Mouse (Mus musculus) heart, adult 2 months (tissue): ENCODE data around the gene Rpn2. TPM values are rescaled to one million over a fixed set of nuclear protein-coding genes. Genes with fewer than 3 reads are reported as not detected.

Source experiments
- DNase-seq, 2 experiments: peaks; one replicate each; pipeline ENCODE4 v3.0.0; 2021
- H3K27ac ChIP-seq: fragments of 200-600 bp; 2 replicates; pipeline ENCODE4 v1.8.1; 2022
- H3K27me3 ChIP-seq: fragments of 200-500 bp; 2 replicates; pipeline ENCODE4 v1.6.1; 2012; ENCODE audit warnings: mild to moderate bottlenecking, low read length, inconsistent platforms, mixed read lengths; ENCODE audit not compliant: control insufficient read depth, insufficient read depth
- H3K36me3 ChIP-seq: fragments of 200-500 bp; 2 replicates; pipeline ENCODE4 v1.6.1; 2012; ENCODE audit warnings: low read length, inconsistent platforms; ENCODE audit not compliant: control insufficient read depth, insufficient read depth
- H3K4me1 ChIP-seq: fragments of 200-500 bp; 2 replicates; pipeline ENCODE4 v1.6.1; 2011; ENCODE audit warnings: low read length; ENCODE audit not compliant: control insufficient read depth, insufficient read depth
- H3K4me3 ChIP-seq: fragments of 200-600 bp; 2 replicates; pipeline ENCODE4 v1.8.1; 2022
- H3K79me2 ChIP-seq: fragments of 200-500 bp; replicated peaks from 2 replicates; pipeline ENCODE4 v1.6.1; 2012; ENCODE audit warnings: mild to moderate bottlenecking, inconsistent platforms, low read length, moderate library complexity, mixed read lengths; ENCODE audit not compliant: control insufficient read depth, insufficient read depth
- H3K9ac ChIP-seq: fragments of 200-500 bp; 2 replicates; pipeline ENCODE4 v1.6.1; 2012; ENCODE audit warnings: low read depth, mild to moderate bottlenecking, control low read depth, inconsistent platforms, low read length, mixed read lengths
- CTCF ChIP-seq: fragments of 200-600 bp; IDR thresholded peaks from 2 replicates; pipeline ENCODE4 v1.8.1; 2022; ENCODE audit warnings: antibody characterized with exemption, mild to moderate bottlenecking, moderate library complexity
- EP300 ChIP-seq: fragments of 200-500 bp; IDR thresholded peaks from 2 replicates; pipeline ENCODE4 v1.6.1; 2011; ENCODE audit warnings: low read depth, low read length, control low read depth; ENCODE audit not compliant: insufficient read depth
- POLR2A ChIP-seq: fragments of 200-500 bp; IDR thresholded peaks from 2 replicates; pipeline ENCODE4 v1.6.1; 2011; ENCODE audit warnings: mild to moderate bottlenecking, low read depth, low read length, control low read depth; ENCODE audit not compliant: insufficient read depth
- WGBS: fragments of 180-500 bp; shearing (Covaris S2); methylation state at CpG from one replicate; pipeline ENCODE4 v1.1.7; 2018; 5-methylcytosine and 5-hydroxymethylcytosine counted together
- intact Hi-C: fragments of 180-260 bp; cut with DNase I; formaldehyde crosslinking; loops from one replicate; pipeline ENCODE4 v1.15.1; 2025
- polyA plus RNA-seq: library from polyadenylated mRNA; depleted of rRNA; stranded (reverse); fragments of >200 nt; gene quantifications from 2 replicates; pipeline ENCODE4 v1.2.3, GENCODE M21; 2012
- total RNA-seq, 2 experiments: library from RNA; stranded (reverse); gene quantifications; 2 replicates each; pipeline ENCODE4 v1.2.3; 2021

Rpn2 gene
- total and polyA plus RNA-seq, 3 experiments = 95.1 to 102 (median 97.5) TPM

GRCm38 (mm10) chr2:157261930-157262329 lies 16.9 kb upstream of the Rpn2 start:
- Histone ChIP-seq H3K36me3 (no peaks in the 10 kb centered on the region), H3K27me3 (no peaks in the 10 kb centered on the region), H3K4me1 (no peaks in the 10 kb centered on the region), H3K27ac (no peak overlapping the region), H3K4me3 (no peak overlapping the region), H3K79me2 (no peaks in the 10 kb centered on the region), H3K9ac (no peak overlapping the region)
- DNase-seq = no peak
- intact Hi-C loops = no loop called here
- TF ChIP-seq EP300 (no peak), POLR2A (no peak), CTCF (no peak)
- WGBS = 89% methylated on average over 5 of the region's 5 CpGs

- 62% methylated on average over 9 of the region's 9 CpGs for WGBS
These were observed 16.3 kb upstream of the Rpn2 start for GRCm38 (mm10) chr2:157262506-157262905.

GRCm38 (mm10) chr2:157263101-157263500 lies 15.7 kb upstream of the Rpn2 start:
- WGBS = 64% methylated on average over 1 of the region's 1 CpGs
- no peaks in the 10 kb centered on the region for H3K36me3 ChIP-seq
- H3K4me3 ChIP-seq = no peak overlapping the region
- no peak for TF ChIP-seq POLR2A
- TF ChIP-seq CTCF = no peak
- TF ChIP-seq EP300 = no peak
- H3K9ac ChIP-seq = no peak overlapping the region
- no peak overlapping the region for H3K27ac ChIP-seq
- DNase-seq = no peak
- H3K79me2 ChIP-seq = no peaks in the 10 kb centered on the region
- no peaks in the 10 kb centered on the region for H3K4me1 ChIP-seq
- H3K27me3 ChIP-seq = no peaks in the 10 kb centered on the region
- intact Hi-C loops = no loop called here

More at GRCm38 (mm10) chr2:157262506-157262905, 16.3 kb upstream of the Rpn2 start:
- Histone ChIP-seq H3K4me1 (no peaks in the 10 kb centered on the region), H3K9ac (no peak overlapping the region), H3K4me3 (no peak overlapping the region), H3K27ac (no peak overlapping the region), H3K79me2 (no peaks in the 10 kb centered on the region), H3K27me3 (no peaks in the 10 kb centered on the region), H3K36me3 (no peaks in the 10 kb centered on the region)
- TF ChIP-seq EP300 (no peak), POLR2A (no peak), CTCF (no peak)
- DNase-seq = no peak
- intact Hi-C loops = no loop called here

- H3K79me2 ChIP-seq = no peaks in the 10 kb centered on the region
- 35% methylated on average over 6 of the region's 6 CpGs for WGBS
- no peaks in the 10 kb centered on the region for H3K36me3 ChIP-seq
- intact Hi-C loops = no loop called here
- DNase-seq = no peak
- H3K27ac ChIP-seq = no peak overlapping the region
- H3K9ac ChIP-seq = no peak overlapping the region
- no peak overlapping the region for H3K4me3 ChIP-seq
- no peaks in the 10 kb centered on the region for H3K4me1 ChIP-seq
- TF ChIP-seq EP300 = no peak
- TF ChIP-seq CTCF = no peak
- TF ChIP-seq POLR2A = no peak
- H3K27me3 ChIP-seq = no peaks in the 10 kb centered on the region
These were observed 15.0 kb upstream of the Rpn2 start for GRCm38 (mm10) chr2:157263832-157264231.

GRCm38 (mm10) chr2:157279416-157279800 lies 591 bp downstream of the Rpn2 start, which contains the start of gene Mroh8:
Gene Mroh8 (minus strand): TSS chr2:157279549.
- WGBS = 1% methylated on average over 32 of the region's 32 CpGs
- Histone ChIP-seq H3K4me3 (peak within 1 kb of the TSS; percentile 86), H3K27me3 (no peaks in the 10 kb centered on the region), H3K4me1 (peaks cover 3% of the 10 kb centered on the region), H3K27ac (peak within 1 kb of the TSS; percentile 100), H3K9ac (peak within 1 kb of the TSS; percentile 99), H3K36me3 (no peaks in the 10 kb centered on the region), H3K79me2 (no peaks in the 10 kb centered on the region; the same call in 1 of the 2 replicates)
- TF ChIP-seq CTCF = no peak; the same call in 1 of the 2 replicates
- TF ChIP-seq POLR2A = no peak
- TF ChIP-seq EP300 = no peak
- no peak for DNase-seq
- intact Hi-C loops = loop anchor here (5.0 kb wide), 1 partner anchor 77 kb away; the partner anchor contains the start of gene Rbl1

DNA sequence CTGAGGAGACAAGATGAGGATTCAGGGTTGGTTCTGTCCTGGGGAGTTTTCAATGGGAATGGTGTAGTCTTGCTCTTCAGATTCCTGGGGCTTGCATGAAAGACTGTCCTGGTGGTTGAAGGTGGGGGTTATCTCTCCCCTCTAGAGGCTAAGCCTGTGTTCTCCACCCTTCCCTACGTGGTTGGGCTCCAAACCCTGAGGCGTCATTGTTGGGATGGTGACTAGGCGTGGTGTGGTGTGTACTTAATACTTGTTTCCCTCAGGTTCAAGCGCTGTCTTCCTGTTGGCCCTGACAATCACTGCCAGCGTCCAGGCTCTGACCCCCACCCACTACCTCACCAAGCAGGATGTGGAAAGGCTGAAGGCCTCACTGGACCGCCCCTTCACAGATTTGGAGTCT lies 4.5 kb downstream of the Rpn2 start:
- Histone ChIP-seq H3K4me3 (no peak overlapping the region), H3K27me3 (no peaks in the 10 kb centered on the region), H3K27ac (no peak overlapping the region), H3K36me3 (no peaks in the 10 kb centered on the region), H3K4me1 (peaks cover 3% of the 10 kb centered on the region), H3K9ac (no peak overlapping the region), H3K79me2 (no peaks in the 10 kb centered on the region; the same call in 1 of the 2 replicates)
- TF ChIP-seq POLR2A (no peak), EP300 (no peak), CTCF (no peak)
- DNase-seq = no peak
- WGBS = 63% methylated on average over 6 of the region's 6 CpGs
- intact Hi-C loops = no loop called here
